Mouse (Mus musculus): ENCODE data around the gene Zfx. TPM values are rescaled to one million over a fixed set of nuclear protein-coding genes. Genes with fewer than 3 reads are reported as not detected.
A peak's percentile ranks its signal among the peaks of the same experiment; 100 is the strongest.

Gene Zfx
- polyA plus RNA-seq, 1 experiment from 2014 or later: 29.0 TPM

- no peak overlapping the region for H3K27ac ChIP-seq
- DNase-seq (ENCODE audit: extremely low spot score, low spot score): no peak
- no peak overlapping the region for H3K4me3 ChIP-seq
- H3K9me3 ChIP-seq: no peaks in the 10 kb centered on the region
- peaks cover 75% of the 10 kb centered on the region for H3K27me3 ChIP-seq (ENCODE audit: poor library complexity, severe bottlenecking)
- no peaks in the 10 kb centered on the region for H3K36me3 ChIP-seq (replicated peaks)
- no peaks in the 10 kb centered on the region for H3K4me1 ChIP-seq
- WGBS: 86% methylated on average over 3 of the region's 3 CpGs
These were observed 74.5 kb downstream of the Zfx start for GRCm38 (mm10) chrX:94049048-94049447.

GRCm38 (mm10) chrX:94048048-94048447, 75.5 kb downstream of the Zfx start:
- WGBS: 34% methylated on average over 5 of the region's 5 CpGs
- peaks cover 68% of the 10 kb centered on the region for H3K27me3 ChIP-seq (ENCODE audit: poor library complexity, severe bottlenecking)

GRCm38 (mm10) chrX:94047381-94047780, 76.1 kb downstream of the Zfx start:
- no peak for DNase-seq (ENCODE audit: extremely low spot score, low spot score)
- Histone ChIP-seq H3K27ac (no peak overlapping the region), H3K36me3 (replicated peaks) (no peaks in the 10 kb centered on the region), H3K27me3 (ENCODE audit: poor library complexity, severe bottlenecking) (peaks cover 70% of the 10 kb centered on the region), H3K4me1 (no peaks in the 10 kb centered on the region), H3K9me3 (no peaks in the 10 kb centered on the region), H3K4me3 (no peak overlapping the region)
- WGBS: 81% methylated on average over 5 of the region's 5 CpGs

More at GRCm38 (mm10) chrX:94048048-94048447, 75.5 kb downstream of the Zfx start:
- Histone ChIP-seq H3K4me1 (no peaks in the 10 kb centered on the region), H3K36me3 (replicated peaks) (no peaks in the 10 kb centered on the region), H3K4me3 (no peak overlapping the region), H3K9me3 (no peaks in the 10 kb centered on the region), H3K27ac (no peak overlapping the region)
- DNase-seq (ENCODE audit: extremely low spot score, low spot score): no peak

- no peaks in the 10 kb centered on the region for H3K4me1 ChIP-seq
- no peaks in the 10 kb centered on the region for H3K9me3 ChIP-seq
- peaks cover 82% of the 10 kb centered on the region for H3K27me3 ChIP-seq (ENCODE audit: poor library complexity, severe bottlenecking)
- 36% methylated on average over 11 of the region's 11 CpGs for WGBS
- DNase-seq (ENCODE audit: extremely low spot score, low spot score): peak; percentile 15
- no peak overlapping the region for H3K4me3 ChIP-seq
- no peak overlapping the region for H3K27ac ChIP-seq
- no peaks in the 10 kb centered on the region for H3K36me3 ChIP-seq (replicated peaks)
These were observed 90.6 kb downstream of the Zfx start for GRCm38 (mm10) chrX:94032937-94033336.

- no peaks in the 10 kb centered on the region for H3K4me1 ChIP-seq
- H3K4me3 ChIP-seq: no peak overlapping the region
- H3K9me3 ChIP-seq: no peaks in the 10 kb centered on the region
- H3K27ac ChIP-seq: no peak overlapping the region
- H3K27me3 ChIP-seq (ENCODE audit: poor library complexity, severe bottlenecking): peaks cover 85% of the 10 kb centered on the region
- no peak for DNase-seq (ENCODE audit: extremely low spot score, low spot score)
- 76% methylated on average over 7 of the region's 7 CpGs for WGBS
- no peaks in the 10 kb centered on the region for H3K36me3 ChIP-seq (replicated peaks)
These were observed 93.4 kb downstream of the Zfx start for GRCm38 (mm10) chrX:94030081-94030480.

Other genes with a start within 250 kb of the Zfx start
- gene AU015836, start 155.0 kb downstream of the Zfx start, polyA plus RNA-seq (2016; fragmentation: Nextera tagmentation; extraction: Ambion mirVana): not detected in 2 replicates
- 109 and 110 TPM in 2 replicates for gene Eif2s3x, start 89.2 kb upstream of the Zfx start, polyA plus RNA-seq (2016; fragmentation: Nextera tagmentation; extraction: Ambion mirVana)
- gene Klhl15, start 110.9 kb upstream of the Zfx start, polyA plus RNA-seq (2016; fragmentation: Nextera tagmentation; extraction: Ambion mirVana): 7.8 and 8.1 TPM in 2 replicates
- gene Fam90a1b, start 243.1 kb upstream of the Zfx start, polyA plus RNA-seq (2016; fragmentation: Nextera tagmentation; extraction: Ambion mirVana): 0.14 TPM in 1 of 2 replicates, not detected in the other
- gene Apoo, start 243.4 kb upstream of the Zfx start, polyA plus RNA-seq (2016; fragmentation: Nextera tagmentation; extraction: Ambion mirVana): 112 and 119 TPM in 2 replicates